Mouse (Mus musculus) neural tube, embryonic 12.5 days (tissue): ENCODE data around the gene Tgtp2. TPM values are rescaled to one million over a fixed set of nuclear protein-coding genes. Genes with fewer than 3 reads are reported as not detected.
"Not testable (repeated sequence)": the region's sequence is repeated elsewhere in the genome, so short reads cannot be mapped to it uniquely, and the experiment has no call there.

Experiments used
- ATAC-seq: fragments of 200-750 bp; cut with Nextera tagmentation; 2 replicates; pipeline ENCODE4 v1.8.0; 2017; ENCODE audit warnings: low read depth, mild to moderate bottlenecking, moderate TSS enrichment, moderate library complexity; ENCODE audit not compliant: low FRiP score
- H3K27ac ChIP-seq: fragments of 300-500 bp; sonication (generic); 2 replicates; pipeline ENCODE4 v1.5.1; 2016
- H3K27me3 ChIP-seq: fragments of 300-500 bp; sonication (generic); replicated peaks from 2 replicates; pipeline ENCODE4 v1.6.1; 2016; ENCODE audit warnings: mild to moderate bottlenecking
- H3K36me3 ChIP-seq: fragments of 300-500 bp; sonication (generic); 2 replicates; pipeline ENCODE4 v1.6.1; 2016; ENCODE audit warnings: mild to moderate bottlenecking
- H3K4me1 ChIP-seq: fragments of 300-500 bp; sonication (generic); 2 replicates; pipeline ENCODE4 v1.6.1; 2016
- H3K4me2 ChIP-seq: fragments of 300-500 bp; sonication (generic); replicated peaks from 2 replicates; pipeline ENCODE4 v1.6.1; 2016; ENCODE audit warnings: mild to moderate bottlenecking
- H3K4me3 ChIP-seq: fragments of 300-500 bp; sonication (generic); 2 replicates; pipeline ENCODE4 v1.5.1; 2016
- H3K9ac ChIP-seq: fragments of 300-500 bp; sonication (generic); 2 replicates; pipeline ENCODE4 v1.6.1; 2016; ENCODE audit warnings: mild to moderate bottlenecking
- H3K9me3 ChIP-seq: fragments of 300-500 bp; sonication (generic); 2 replicates; pipeline ENCODE4 v1.6.1; 2016; ENCODE audit warnings: mild to moderate bottlenecking
- polyA plus RNA-seq: library from polyadenylated mRNA; unstranded; fragments of >200 nt; fragmentation: Nextera tagmentation; extraction: Ambion mirVana; gene quantifications from 2 replicates; pipeline ENCODE4 v1.2.1, GENCODE M21; 2016

Gene Tgtp2
- polyA plus RNA-seq, 1 experiment from 2014 or later: not detected

DNA sequence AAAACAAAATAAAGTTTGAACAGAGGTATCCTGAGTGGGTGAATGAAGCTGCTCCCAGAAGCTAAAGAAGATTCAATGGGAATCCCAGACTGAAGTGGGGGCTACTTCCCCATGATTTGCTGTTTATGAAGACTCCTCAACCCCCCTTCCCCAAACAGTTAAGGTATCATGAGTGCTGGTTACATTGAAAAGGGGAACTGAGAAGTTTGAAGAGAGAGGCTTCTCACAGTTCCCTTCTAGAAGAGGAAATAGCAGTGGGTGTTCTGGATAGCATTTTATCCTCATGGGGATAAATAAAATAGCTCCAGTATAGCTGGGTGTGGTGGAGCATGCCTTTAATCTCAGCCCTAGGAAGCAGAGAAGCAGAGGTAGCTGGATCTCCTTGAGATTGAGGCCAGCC, 13.9 kb downstream of the Tgtp2 start:
- not testable (repeated sequence) for H3K9me3 ChIP-seq, H3K4me1 ChIP-seq, H3K4me3 ChIP-seq, H3K36me3 ChIP-seq, H3K9ac ChIP-seq, ATAC-seq, H3K27ac ChIP-seq, H3K4me2 ChIP-seq, H3K27me3 ChIP-seq

DNA sequence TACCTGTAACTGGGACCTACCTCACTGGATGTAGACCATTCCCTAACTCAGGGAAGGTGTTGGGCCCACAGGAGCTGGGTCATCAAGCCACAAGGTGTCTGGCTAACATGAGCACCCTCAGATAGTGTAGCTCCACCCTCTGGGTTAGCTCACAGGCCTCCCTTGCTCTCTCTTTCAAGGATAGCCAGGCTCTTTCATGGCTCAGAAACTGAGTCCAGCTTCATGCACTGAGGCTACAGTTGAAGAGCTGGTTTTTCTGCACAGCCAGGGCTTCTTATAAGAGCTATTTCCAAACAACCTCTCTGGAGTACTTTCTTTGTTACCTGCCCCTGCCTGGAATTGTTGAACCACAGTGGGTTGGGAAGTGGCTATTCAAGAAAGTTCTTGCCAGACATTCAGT, 51.9 kb downstream of the Tgtp2 start:
- not testable (repeated sequence) for H3K4me3 ChIP-seq, H3K4me2 ChIP-seq, H3K9ac ChIP-seq, H3K27ac ChIP-seq, H3K27me3 ChIP-seq, H3K4me1 ChIP-seq, H3K9me3 ChIP-seq, ATAC-seq, H3K36me3 ChIP-seq

Other genes starting within 250 kb of the Tgtp2 start
- 6.4 and 7.6 TPM in 2 replicates for gene Trim41, start 246.9 kb downstream of the Tgtp2 start, polyA plus RNA-seq
- gene Trim7, start 238.1 kb downstream of the Tgtp2 start, polyA plus RNA-seq: 0.68 and 1.8 TPM in 2 replicates
- 13.8 and 14.9 TPM in 2 replicates for gene Gm12184, start 237.6 kb downstream of the Tgtp2 start, polyA plus RNA-seq
- 2.9 and 3.1 TPM in 2 replicates for gene Irgm1, start 192.5 kb downstream of the Tgtp2 start, polyA plus RNA-seq
- 0.13 and 0.16 TPM in 2 replicates for gene Gm5431, start 162.0 kb downstream of the Tgtp2 start, polyA plus RNA-seq
- gene Psme2b, start 118.0 kb downstream of the Tgtp2 start, polyA plus RNA-seq: 1.6 and 1.9 TPM in 2 replicates
- gene Olfr56, start 85.3 kb downstream of the Tgtp2 start, polyA plus RNA-seq: not detected in 2 replicates
- gene 9930111J21Rik1, start 84.8 kb downstream of the Tgtp2 start, polyA plus RNA-seq: 0.25 and 0.26 TPM in 2 replicates
- not detected in 2 replicates for gene Gm12185, start 72.0 kb downstream of the Tgtp2 start, polyA plus RNA-seq
- gene Tgtp1, start 70.0 kb downstream of the Tgtp2 start, polyA plus RNA-seq: not detected in 2 replicates
- gene 9930111J21Rik2, start 13.0 kb downstream of the Tgtp2 start, polyA plus RNA-seq: 0.24 and 0.27 TPM in 2 replicates
- gene Ifi47, start 12.4 kb upstream of the Tgtp2 start, polyA plus RNA-seq: 0.48 and 0.61 TPM in 2 replicates
- not detected in 2 replicates for gene Olfr1396, start 50.7 kb upstream of the Tgtp2 start, polyA plus RNA-seq
- not detected in 2 replicates for gene Olfr1395, start 78.1 kb upstream of the Tgtp2 start, polyA plus RNA-seq
- not detected in 2 replicates for gene Olfr1394, start 90.2 kb upstream of the Tgtp2 start, polyA plus RNA-seq
- 0.04 and 0.39 TPM in 2 replicates for gene Btnl9, start 123.0 kb upstream of the Tgtp2 start, polyA plus RNA-seq
- gene Zfp62, start 139.1 kb upstream of the Tgtp2 start, polyA plus RNA-seq: 49.5 and 61.0 TPM in 2 replicates
- 36.6 and 36.7 TPM in 2 replicates for gene Mgat1, start 180.0 kb upstream of the Tgtp2 start, polyA plus RNA-seq
- 0.06 TPM in 1 of 2 replicates, not detected in the other for gene Olfr1393, start 214.1 kb upstream of the Tgtp2 start, polyA plus RNA-seq
- 0.20 TPM in 1 of 2 replicates, not detected in the other for gene Olfr1392, start 221.1 kb upstream of the Tgtp2 start, polyA plus RNA-seq
- gene Olfr10, start 240.5 kb upstream of the Tgtp2 start, polyA plus RNA-seq: not detected in 2 replicates